ENCODE assay signal across 12 mouse cellular contexts in genomic region chr1:133118127-133118526, GRCm38 (mm10). TPM values are rescaled to one million over a fixed set of nuclear protein-coding genes. Genes with fewer than 3 reads are reported as not detected.
DNase-seq lines count a peak whose midpoint lies in the region; ATAC-seq and TF ChIP-seq lines count a peak whose summit lies in the region.
"Had no signal": no experiment of that assay in that cellular context is flagged by ENCODE, and none has a peak within 500 bp of the region (broad histone marks: within the 10 kb centered on the region; RNA-seq: fewer than 3 reads in every experiment).

No protein-coding gene starts in this region.

- no peaks in the 10 kb centered on the region for H3K27me3 ChIP-seq in heart, postnatal 0 days (ENCODE audit: control insufficient read depth, insufficient read depth, low read length)
- H3K27me3 ChIP-seq in heart, embryonic 10.5 days (ENCODE audit: insufficient read depth, poor library complexity, severe bottlenecking) = no peaks in the 10 kb centered on the region
- H3K27me3 ChIP-seq in liver, embryonic 16.5 days (ENCODE audit: control insufficient read depth, insufficient read depth, low read depth, low read length) = no peaks in the 10 kb centered on the region
- H3K27me3 ChIP-seq in stomach, embryonic 14.5 days (ENCODE audit: control insufficient read depth, insufficient read depth, low read length) = no peaks in the 10 kb centered on the region
- no peaks in the 10 kb centered on the region for H3K27me3 ChIP-seq in midbrain, embryonic 13.5 days
- H3K27me3 ChIP-seq: neural tube, embryonic 12.5 days had no signal

- DNase-seq in heart, postnatal 0 days (ENCODE audit: low spot score) = no peak
- DNase-seq in heart, embryonic 10.5 days (ENCODE audit: low spot score) = no peak
- no peak for DNase-seq in thymus, postnatal 0 days (ENCODE audit: low spot score)
- DNase-seq in cerebellum, postnatal 4 days (ENCODE audit: low spot score in 2 of 2) = no peak
- DNase-seq: heart, postnatal 4 days had no signal

- H3K9ac ChIP-seq in heart, postnatal 0 days (replicated peaks; ENCODE audit: low read depth, low read length) = no peak overlapping the region
- H3K9ac ChIP-seq in liver, embryonic 16.5 days (ENCODE audit: low read depth, low read length) = no peak overlapping the region
- no peak overlapping the region for H3K9ac ChIP-seq in stomach, embryonic 14.5 days (replicated peaks; ENCODE audit: low read depth, low read length)
- H3K9ac ChIP-seq in midbrain, embryonic 13.5 days (replicated peaks) = no peak overlapping the region
- H3K9ac ChIP-seq: neural tube, embryonic 12.5 days had no signal

- H3K36me3 ChIP-seq in heart, postnatal 0 days (replicated peaks; ENCODE audit: control insufficient read depth, insufficient read depth, low read length) = no peaks in the 10 kb centered on the region
- H3K36me3 ChIP-seq in heart, embryonic 10.5 days = no peaks in the 10 kb centered on the region
- H3K36me3 ChIP-seq in liver, embryonic 16.5 days (ENCODE audit: control insufficient read depth, insufficient read depth) = no peaks in the 10 kb centered on the region
- no peaks in the 10 kb centered on the region for H3K36me3 ChIP-seq in stomach, embryonic 14.5 days (ENCODE audit: control insufficient read depth, insufficient read depth, low read length)
- H3K36me3 ChIP-seq in midbrain, embryonic 13.5 days = no peaks in the 10 kb centered on the region
- H3K36me3 ChIP-seq: neural tube, embryonic 12.5 days had no signal

- no peak overlapping the region for H3K4me2 ChIP-seq in heart, postnatal 0 days (ENCODE audit: low read depth, low read length)
- H3K4me2 ChIP-seq in liver, embryonic 16.5 days (ENCODE audit: low read depth, low read length) = peak overlapping the region; percentile 1; the same call in 1 of the 2 replicates
- no peak overlapping the region for H3K4me2 ChIP-seq in stomach, embryonic 14.5 days (replicated peaks; ENCODE audit: low read depth, low read length)
- no peak overlapping the region for H3K4me2 ChIP-seq in midbrain, embryonic 13.5 days (replicated peaks)
- H3K4me2 ChIP-seq: neural tube, embryonic 12.5 days had no signal

- H3K4me3 ChIP-seq in heart, postnatal 0 days (ENCODE audit: low read depth, low read length) = no peak overlapping the region
- no peak overlapping the region for H3K4me3 ChIP-seq in heart, embryonic 10.5 days
- no peak overlapping the region for H3K4me3 ChIP-seq in liver, embryonic 16.5 days (ENCODE audit: low read depth, low read length)
- no peak overlapping the region for H3K4me3 ChIP-seq in stomach, embryonic 14.5 days (ENCODE audit: low read depth, low read length)
- no peak overlapping the region for H3K4me3 ChIP-seq in midbrain, embryonic 13.5 days (replicated peaks)
- H3K4me3 ChIP-seq: embryonic facial prominence, embryonic 10.5 days; layer of hippocampus, adult 2 months; neural tube, embryonic 12.5 days had no signal

- TF ChIP-seq EP300 in heart, postnatal 0 days (IDR thresholded peaks at IDR 0.05; ENCODE audit: low read depth) = no peak

- no peaks in the 10 kb centered on the region for H3K9me3 ChIP-seq in heart, postnatal 0 days (replicated peaks; ENCODE audit: control insufficient read depth, low read length)
- H3K9me3 ChIP-seq in heart, embryonic 10.5 days = no peaks in the 10 kb centered on the region
- no peaks in the 10 kb centered on the region for H3K9me3 ChIP-seq in liver, embryonic 16.5 days (replicated peaks; ENCODE audit: control insufficient read depth, low read length)
- H3K9me3 ChIP-seq in stomach, embryonic 14.5 days (ENCODE audit: control insufficient read depth, low read depth, low read length) = no peaks in the 10 kb centered on the region
- H3K9me3 ChIP-seq in midbrain, embryonic 13.5 days = no peaks in the 10 kb centered on the region

- ATAC-seq in heart, postnatal 0 days (ENCODE audit: insufficient read depth, low read depth) = peak; percentile 53
- ATAC-seq in common myeloid progenitor, adult 5-6 weeks (replicated peaks; ENCODE audit: low read depth, poor library complexity, severe bottlenecking) = peak; percentile 48
- peak; percentile 66 for ATAC-seq in liver, embryonic 16.5 days (ENCODE audit: low read depth)
- peak; percentile 53; the same call in 1 of the 2 replicates for ATAC-seq in stomach, embryonic 14.5 days (ENCODE audit: insufficient number of reproducible peaks, insufficient read depth, low FRiP score, low read depth)
- no peak for ATAC-seq in midbrain, embryonic 13.5 days

- H3K4me1 ChIP-seq in heart, postnatal 0 days (ENCODE audit: control insufficient read depth, insufficient read depth) = no peaks in the 10 kb centered on the region
- peaks cover 12% of the 10 kb centered on the region for H3K4me1 ChIP-seq in heart, embryonic 10.5 days
- H3K4me1 ChIP-seq in liver, embryonic 16.5 days (ENCODE audit: control insufficient read depth, low read depth, low read length) = peaks cover 31% of the 10 kb centered on the region
- peaks cover 19% of the 10 kb centered on the region for H3K4me1 ChIP-seq in stomach, embryonic 14.5 days (ENCODE audit: control insufficient read depth, insufficient read depth, low read length)
- H3K4me1 ChIP-seq in midbrain, embryonic 13.5 days (replicated peaks) = no peaks in the 10 kb centered on the region
- H3K4me1 ChIP-seq: neural tube, embryonic 12.5 days had no signal

- no peak overlapping the region for H3K27ac ChIP-seq in heart, postnatal 0 days (ENCODE audit: low read depth)
- H3K27ac ChIP-seq in heart, embryonic 10.5 days = no peak overlapping the region
- H3K27ac ChIP-seq in liver, embryonic 16.5 days (ENCODE audit: low read length) = peak overlapping the region; percentile 49; the same call in 1 of the 2 replicates
- no peak overlapping the region for H3K27ac ChIP-seq in stomach, embryonic 14.5 days (ENCODE audit: low read length)
- no peak overlapping the region for H3K27ac ChIP-seq in midbrain, embryonic 13.5 days
- H3K27ac ChIP-seq: embryonic facial prominence, embryonic 10.5 days; layer of hippocampus, adult 2 months; neural tube, embryonic 12.5 days had no signal

- no peak for TF ChIP-seq CTCF in heart, postnatal 0 days (IDR thresholded peaks at IDR 0.05; ENCODE audit: low read depth)

- 85% methylated on average over 5 of the region's 5 CpGs for WGBS in heart, postnatal 0 days
- 91% methylated on average over 5 of the region's 5 CpGs for WGBS in heart, embryonic 10.5 days
- WGBS in liver, embryonic 16.5 days (ENCODE audit: insufficient replicate concordance) = 72% methylated on average over 5 of the region's 5 CpGs
- 91% methylated on average over 5 of the region's 5 CpGs for WGBS in stomach, embryonic 14.5 days
- WGBS in midbrain, embryonic 13.5 days = 94% methylated on average over 5 of the region's 5 CpGs

RNA-seq across cellular contexts. Expression of gene Ppp1r15b, which starts 12.8 kb away (rescaled TPM):
- total RNA-seq in heart, postnatal 0 days (2014; rRNA removed; ENCODE audit: low replicate concordance) = 24.4 and 34.8 TPM in 2 replicates
- polyA plus RNA-seq in heart, postnatal 0 days (2015; fragmentation: Nextera tagmentation; extraction: Ambion mirVana) = 10.5 and 12.2 TPM in 2 replicates
- 44.9 and 46.1 TPM in 2 replicates for polyA plus RNA-seq in heart, embryonic 10.5 days (2016; fragmentation: Nextera tagmentation; extraction: Ambion mirVana)
- total RNA-seq in common myeloid progenitor, adult 5-6 weeks (2017) = 77.3 and 105 TPM in 2 replicates
- 46.1 and 48.9 TPM in 2 replicates for polyA plus RNA-seq in liver, embryonic 16.5 days (2015; fragmentation: Nextera tagmentation; extraction: Ambion mirVana)
- polyA plus RNA-seq in stomach, embryonic 14.5 days (2014; fragmentation: Nextera tagmentation; extraction: Ambion mirVana) = 43.2 and 45.4 TPM in 2 replicates
- polyA plus RNA-seq in midbrain, embryonic 13.5 days (2015; fragmentation: Nextera tagmentation; extraction: Ambion mirVana) = 33.2 and 34.3 TPM in 2 replicates
- 32.4 and 34.2 TPM in 2 replicates for polyA plus RNA-seq in thymus, postnatal 0 days (2015; fragmentation: Nextera tagmentation; extraction: Ambion mirVana)

RNA-seq across cellular contexts. Expression of gene Plekha6, which starts 45.9 kb away (rescaled TPM):
- total RNA-seq in heart, postnatal 0 days (2014; rRNA removed; ENCODE audit: low replicate concordance) = 19.2 and 36.1 TPM in 2 replicates
- 4.8 and 7.0 TPM in 2 replicates for polyA plus RNA-seq in heart, postnatal 0 days (2015; fragmentation: Nextera tagmentation; extraction: Ambion mirVana)
- 13.5 and 14.2 TPM in 2 replicates for polyA plus RNA-seq in heart, embryonic 10.5 days (2016; fragmentation: Nextera tagmentation; extraction: Ambion mirVana)
- total RNA-seq in common myeloid progenitor, adult 5-6 weeks (2017) = 2.3 and 3.1 TPM in 2 replicates
- 2.8 and 3.7 TPM in 2 replicates for polyA plus RNA-seq in liver, embryonic 16.5 days (2015; fragmentation: Nextera tagmentation; extraction: Ambion mirVana)
- 19.8 and 21.7 TPM in 2 replicates for polyA plus RNA-seq in stomach, embryonic 14.5 days (2014; fragmentation: Nextera tagmentation; extraction: Ambion mirVana)
- polyA plus RNA-seq in midbrain, embryonic 13.5 days (2015; fragmentation: Nextera tagmentation; extraction: Ambion mirVana) = 25.4 and 28.5 TPM in 2 replicates
- polyA plus RNA-seq in thymus, postnatal 0 days (2015; fragmentation: Nextera tagmentation; extraction: Ambion mirVana) = 0.28 and 0.44 TPM in 2 replicates
